Mouse (Mus musculus) frontal cortex, postnatal 36 days (tissue): ENCODE results near the gene Klhl4.

Source experiments
- DNase-seq, 2 experiments: peaks; one replicate each; pipeline ENCODE4 v3.0.0; 2022; ENCODE audit warnings: low spot score in 2 of 2

The Klhl4 gene

DNA sequence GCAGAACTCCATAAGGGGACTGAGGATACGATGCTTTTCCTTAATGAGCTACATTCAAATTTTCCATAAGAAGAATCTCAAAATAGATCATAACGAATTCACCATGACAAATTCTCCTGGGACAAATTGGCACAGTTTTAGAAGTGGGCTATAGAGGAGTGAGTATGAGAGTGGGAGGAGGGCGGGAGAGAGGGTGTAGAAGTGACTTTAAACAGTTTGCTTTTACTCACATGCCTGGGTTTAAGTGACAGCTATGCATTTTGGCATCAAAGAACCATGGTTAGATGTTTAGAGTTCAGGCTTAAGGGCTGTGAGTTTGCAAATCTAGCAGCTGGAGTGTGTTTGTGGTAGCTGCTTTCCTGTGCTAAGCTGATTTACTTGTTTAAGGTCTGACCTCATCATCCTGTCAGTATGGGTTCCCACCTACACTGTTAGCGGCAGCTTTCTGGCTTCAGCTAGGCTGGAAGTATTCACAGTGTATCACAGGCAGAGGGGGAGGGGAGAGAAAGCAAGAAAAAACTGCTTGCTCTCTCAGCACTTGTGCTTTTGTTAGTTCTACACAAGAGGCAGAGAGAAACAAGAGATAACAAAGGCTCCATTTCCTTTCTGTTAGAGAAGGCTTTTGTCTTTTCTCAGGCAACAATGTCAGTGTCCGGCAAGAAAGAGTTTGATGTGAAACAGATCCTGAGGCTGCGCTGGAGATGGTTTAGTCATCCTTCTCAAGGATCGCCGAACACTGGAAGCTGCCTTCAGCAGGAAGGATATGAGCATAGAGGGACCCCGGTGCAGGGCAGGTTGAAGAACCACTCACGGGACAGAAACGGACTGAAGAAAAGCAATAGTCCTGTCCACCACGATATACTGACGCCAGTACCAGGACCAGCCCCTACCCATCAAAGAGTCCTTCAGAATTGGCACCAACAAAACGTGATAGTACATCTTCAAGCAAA is at the start of gene Klhl4:
Klhl4 (plus strand) TSS at position 552 of the 950 bp plus-strand sequence.
- DNase-seq, result peak; percentile 31 to 49

DNA sequence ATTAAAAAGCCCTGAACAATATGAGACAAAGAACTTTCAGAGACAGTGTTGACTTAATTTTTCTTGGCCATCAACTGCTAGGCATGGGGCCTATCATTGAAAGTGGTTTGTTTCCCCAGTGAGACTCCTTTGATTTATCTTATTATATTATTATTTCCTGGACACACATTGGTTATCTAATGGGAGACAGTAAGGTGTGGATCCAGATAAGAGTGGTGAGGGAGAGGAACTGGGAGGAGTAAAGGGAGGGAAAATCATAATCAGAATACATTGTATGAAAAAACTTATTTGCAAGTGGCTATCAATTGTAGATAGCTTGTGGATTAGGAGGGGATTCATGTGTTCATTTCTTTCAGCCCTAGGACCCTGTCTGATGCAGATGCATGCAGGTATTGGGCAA is 10.0 kb downstream of the Klhl4 start:
- DNase-seq, result no peak

DNA sequence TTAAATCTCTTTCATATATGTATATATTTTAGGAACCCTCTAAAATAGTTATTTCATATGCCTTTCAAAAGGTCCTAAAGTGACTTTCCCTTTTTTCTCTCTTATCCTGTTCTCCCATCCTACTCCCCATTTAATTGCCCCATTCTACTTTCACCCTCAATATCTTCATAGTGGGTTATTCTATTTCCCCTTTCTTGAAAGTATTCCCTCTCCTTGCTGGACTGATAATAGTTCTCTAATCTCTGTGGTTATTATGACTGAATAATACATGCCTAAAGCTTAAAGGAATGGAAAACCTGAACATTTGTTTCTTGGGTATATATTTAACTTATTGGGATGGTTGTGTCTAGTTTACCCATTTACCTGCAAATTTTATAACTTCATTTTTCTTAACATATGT is 12.6 kb downstream of the Klhl4 start:
- DNase-seq, result no peak

DNA sequence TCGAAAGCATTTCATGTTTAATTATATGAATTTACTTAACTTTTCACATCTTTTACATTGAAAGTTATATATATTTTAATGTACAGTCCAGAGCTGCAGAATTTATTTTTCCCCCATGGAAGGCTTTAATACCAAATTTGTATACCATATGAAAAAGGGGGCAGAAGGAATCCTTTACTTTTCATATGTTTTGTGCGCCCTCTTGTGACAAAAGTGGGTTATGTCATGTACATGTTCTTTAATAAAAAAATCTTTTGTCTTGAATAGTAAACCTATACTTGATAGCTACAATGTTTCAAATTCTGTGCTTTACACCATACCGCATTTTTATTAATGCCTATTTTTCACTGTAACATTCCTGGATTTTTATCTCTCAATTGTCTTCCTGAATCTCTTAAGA is 84.0 kb downstream of the Klhl4 start:
- DNase-seq, result peak in 1 of 2 experiments; percentile 11

DNA sequence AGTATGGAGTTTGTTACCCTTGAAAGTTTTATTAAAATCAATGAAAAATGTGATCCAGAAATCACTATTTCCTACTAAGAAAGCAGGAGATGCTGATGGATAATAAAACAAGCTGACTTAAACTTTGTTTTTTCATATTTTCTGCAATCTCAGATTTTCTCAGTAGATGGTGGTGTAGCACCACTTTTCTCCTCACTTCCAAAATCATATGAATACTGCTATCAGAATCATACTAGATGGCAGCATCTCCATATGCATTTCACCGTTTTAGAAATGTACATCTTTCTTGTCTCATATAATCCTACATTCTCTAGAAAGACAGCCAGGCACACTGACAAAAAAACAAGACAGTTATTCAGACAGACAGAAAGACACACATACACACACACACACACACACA is 108.2 kb downstream of the Klhl4 start:
- DNase-seq, result peak in 1 of 2 experiments; percentile 1
